Mouse (Mus musculus) MEL (cell line): ENCODE measurements at regions not wholly inside any gene's neighbourhood (a gene's known extent, or its start where the extent isn't known, plus 50 kb on each side); places are given as distances from the start of the nearest gene placed in this dataset.

Experiments used
- DNase-seq: peaks from one replicate; pipeline ENCODE4 v3.0.0; 2011; ENCODE audit warnings: low read depth, low spot score
- H3K27ac ChIP-seq: 2 replicates; pipeline ENCODE4 v1.5.1; 2012; ENCODE audit warnings: low read depth, mild to moderate bottlenecking, control low read depth, low read length, moderate library complexity; ENCODE audit not compliant: control insufficient read depth
- H3K27me3 ChIP-seq, 2 experiments: fragments of 150-350 bp in 1 of 2; sonication (generic) in 1 of 2; 2 replicates each; pipeline ENCODE4 v1.6.1; 2012; ENCODE audit warnings: low read length in 2 of 2, mild to moderate bottlenecking in 2 of 2, improper control_type of control experiment in 1 of 2, moderate library complexity in 1 of 2; ENCODE audit not compliant: insufficient read depth in 2 of 2, control insufficient read depth in 1 of 2
- H3K36me3 ChIP-seq, 2 experiments: 2 replicates each; pipeline ENCODE4 v1.6.1; 2012 to 2014; ENCODE audit warnings: low read length in 2 of 2, improper control_type of control experiment in 1 of 2, inconsistent platforms in 1 of 2, mild to moderate bottlenecking in 1 of 2; ENCODE audit not compliant: insufficient read depth in 2 of 2, control insufficient read depth in 1 of 2
- H3K4me1 ChIP-seq, 2 experiments: fragments of 150-350 bp in 1 of 2; sonication (generic) in 1 of 2; 2 replicates each; pipeline ENCODE4 v1.6.1; 2012; ENCODE audit warnings: low read length in 2 of 2, improper control_type of control experiment in 1 of 2, mild to moderate bottlenecking in 1 of 2; ENCODE audit not compliant: insufficient read depth in 2 of 2, control insufficient read depth in 1 of 2
- H3K4me3 ChIP-seq, 2 experiments: fragments of 150-350 bp in 1 of 2; sonication (generic) in 1 of 2; 2 replicates each; pipeline ENCODE4 v1.5.1; 2012; ENCODE audit warnings: low read depth in 2 of 2, low read length in 2 of 2, mild to moderate bottlenecking in 2 of 2, moderate library complexity in 2 of 2, control low read depth in 1 of 2, improper control_type of control experiment in 1 of 2; ENCODE audit not compliant: control insufficient read depth in 1 of 2, insufficient read depth in 1 of 2
- H3K79me2 ChIP-seq: 2 replicates; pipeline ENCODE4 v1.6.1; 2012; ENCODE audit warnings: mild to moderate bottlenecking, low read length, moderate library complexity; ENCODE audit not compliant: control insufficient read depth, poor library complexity, insufficient read depth
- H3K9ac ChIP-seq: 2 replicates; pipeline ENCODE4 v1.6.1; 2012; ENCODE audit warnings: low read depth, mild to moderate bottlenecking, control low read depth, low read length, moderate library complexity; ENCODE audit not compliant: control insufficient read depth, poor library complexity, severe bottlenecking
- H3K9me3 ChIP-seq: fragments of 150-350 bp; sonication (generic); replicated peaks from 2 replicates; pipeline ENCODE4 v1.6.1; 2012; ENCODE audit warnings: mild to moderate bottlenecking, low read length, improper control_type of control experiment, moderate library complexity; ENCODE audit not compliant: insufficient read depth
- BHLHE40 ChIP-seq: IDR thresholded peaks from 2 replicates; pipeline ENCODE4 v1.6.1; 2012; ENCODE audit warnings: low read depth, mild to moderate bottlenecking, inconsistent platforms, low read length, improper control_type of control experiment, borderline replicate concordance
- CHD2 ChIP-seq: IDR thresholded peaks from 2 replicates; pipeline ENCODE4 v1.6.1; 2011; ENCODE audit warnings: low read length, improper control_type of control experiment
- CTCF ChIP-seq, 3 experiments: IDR thresholded peaks in 2 of 3; conservative IDR thresholded peaks in 1 of 3; 2 replicates each; pipeline ENCODE4 v1.5.1; 2011 to 2012; ENCODE audit warnings: low read length in 3 of 3, low read depth in 2 of 3, mild to moderate bottlenecking in 2 of 3, improper control_type of control experiment in 1 of 3, inconsistent platforms in 1 of 3, mixed read lengths in 1 of 3, moderate library complexity in 1 of 3; ENCODE audit not compliant: control insufficient read depth in 1 of 3, insufficient read depth in 1 of 3, poor library complexity in 1 of 3, severe bottlenecking in 1 of 3
- ELF1 ChIP-seq: IDR thresholded peaks from 2 replicates; pipeline ENCODE4 v1.6.1; 2014; ENCODE audit warnings: low read depth, mild to moderate bottlenecking, inconsistent platforms, low read length, improper control_type of control experiment, moderate library complexity
- EP300 ChIP-seq, 2 experiments: IDR thresholded peaks; 2 replicates each; pipeline ENCODE4 v1.6.1; 2011; ENCODE audit warnings: improper control_type of control experiment in 2 of 2, low read length in 2 of 2, low read depth in 1 of 2, mild to moderate bottlenecking in 1 of 2
- ETS1 ChIP-seq: IDR thresholded peaks from 2 replicates; pipeline ENCODE4 v1.6.1; 2012; ENCODE audit warnings: low read depth, mild to moderate bottlenecking, inconsistent platforms, low read length, improper control_type of control experiment, moderate library complexity
- GATA1 ChIP-seq: IDR thresholded peaks from 2 replicates; pipeline ENCODE4 v1.6.1; 2011; ENCODE audit warnings: low read depth, low read length, improper control_type of control experiment
- HCFC1 ChIP-seq: IDR thresholded peaks from 2 replicates; pipeline ENCODE4 v1.6.1; 2012; ENCODE audit warnings: low read depth, mild to moderate bottlenecking, inconsistent platforms, low read length, improper control_type of control experiment, moderate library complexity
- MAX ChIP-seq: IDR thresholded peaks from 2 replicates; pipeline ENCODE4 v1.6.1; 2011; ENCODE audit warnings: low read length, improper control_type of control experiment
- MAZ ChIP-seq: IDR thresholded peaks from 2 replicates; pipeline ENCODE4 v1.6.1; 2012; ENCODE audit warnings: low read depth, mild to moderate bottlenecking, inconsistent platforms, low read length, improper control_type of control experiment
- MXI1 ChIP-seq: IDR thresholded peaks from 2 replicates; pipeline ENCODE4 v1.6.1; 2011; ENCODE audit warnings: mild to moderate bottlenecking, low read depth, low read length, improper control_type of control experiment
- MYB ChIP-seq: IDR thresholded peaks from 2 replicates; pipeline ENCODE4 v1.6.1; 2011; ENCODE audit warnings: mild to moderate bottlenecking, low read depth, low read length, improper control_type of control experiment
- MYC ChIP-seq: IDR thresholded peaks from 2 replicates; pipeline ENCODE4 v1.6.1; 2011; ENCODE audit warnings: low read depth, mild to moderate bottlenecking, low read length, improper control_type of control experiment, moderate library complexity
- NELFE ChIP-seq: IDR thresholded peaks from 2 replicates; pipeline ENCODE4 v1.6.1; 2011; ENCODE audit warnings: low read depth, low read length, improper control_type of control experiment
- POLR2A ChIP-seq, 2 experiments: IDR thresholded peaks; 2 replicates each; pipeline ENCODE4 v1.6.1; 2011 to 2012; ENCODE audit warnings: low read length in 2 of 2, mild to moderate bottlenecking in 2 of 2, control low read depth in 1 of 2, improper control_type of control experiment in 1 of 2, low read depth in 1 of 2, moderate library complexity in 1 of 2; ENCODE audit not compliant: control insufficient read depth in 1 of 2, insufficient read depth in 1 of 2, poor library complexity in 1 of 2
- RAD21 ChIP-seq: IDR thresholded peaks from 2 replicates; pipeline ENCODE4 v1.6.1; 2011; ENCODE audit warnings: mild to moderate bottlenecking, low read depth, low read length, improper control_type of control experiment
- RCOR1 ChIP-seq: IDR thresholded peaks from 2 replicates; pipeline ENCODE4 v1.6.1; 2012; ENCODE audit warnings: low read depth, mild to moderate bottlenecking, inconsistent platforms, low read length, improper control_type of control experiment
- SIN3A ChIP-seq: IDR thresholded peaks from 2 replicates; pipeline ENCODE4 v1.6.1; 2012; ENCODE audit warnings: low read length, improper control_type of control experiment, inconsistent platforms
- TBP ChIP-seq: IDR thresholded peaks from 2 replicates; pipeline ENCODE4 v1.8.0; 2011; ENCODE audit warnings: low read depth, low read length, improper control_type of control experiment
- TCF12 ChIP-seq: IDR thresholded peaks from 2 replicates; pipeline ENCODE4 v1.6.1; 2014; ENCODE audit warnings: low read depth, mild to moderate bottlenecking, inconsistent platforms, low read length, improper control_type of control experiment, moderate library complexity
- UBTF ChIP-seq: IDR thresholded peaks from 2 replicates; pipeline ENCODE4 v1.6.1; 2012; ENCODE audit warnings: low read depth, mild to moderate bottlenecking, inconsistent platforms, low read length, improper control_type of control experiment, moderate library complexity, borderline replicate concordance; ENCODE audit not compliant: insufficient read depth
- USF1 ChIP-seq: IDR thresholded peaks from 2 replicates; pipeline ENCODE4 v1.6.1; 2014; ENCODE audit warnings: low read depth, mild to moderate bottlenecking, inconsistent platforms, low read length, improper control_type of control experiment, moderate library complexity
- USF2 ChIP-seq, 2 experiments: IDR thresholded peaks; 2 replicates each; pipeline ENCODE4 v1.6.1; 2011 to 2012; ENCODE audit warnings: improper control_type of control experiment in 2 of 2, low read length in 2 of 2, borderline replicate concordance in 1 of 2, inconsistent platforms in 1 of 2, low read depth in 1 of 2, mild to moderate bottlenecking in 1 of 2; ENCODE audit not compliant: insufficient read depth in 1 of 2
- ZC3H11A ChIP-seq: IDR thresholded peaks from 2 replicates; pipeline ENCODE4 v1.6.1; 2012; ENCODE audit warnings: low read depth, mild to moderate bottlenecking, inconsistent platforms, low read length, improper control_type of control experiment
- ZMIZ1 ChIP-seq: IDR thresholded peaks from 2 replicates; pipeline ENCODE4 v1.6.1; 2012; ENCODE audit warnings: low read depth, mild to moderate bottlenecking, inconsistent platforms, low read length, improper control_type of control experiment, moderate library complexity

GRCm38 (mm10) chr16:30691964-30692363, 92.4 kb downstream of the Fam43a start:
- Histone ChIP-seq H3K9me3 (no peaks in the 10 kb centered on the region), H3K27me3 (no peaks in the 10 kb centered on the region), H3K79me2 (no peaks in the 10 kb centered on the region), H3K4me1 (peaks cover 20 to 38% of the 10 kb centered on the region in 2 experiments), H3K27ac (peak overlapping the region; percentile 84)
- DNase-seq, result peak; percentile 91
- TF ChIP-seq ZMIZ1, result no peak
- TF ChIP-seq EP300 (IDR thresholded peaks at IDR 0.05; ENCODE audit: low read depth in 1 of 2, low read length in 2 of 2), result peak; percentile 62 to 89
- peak; percentile 75 for TF ChIP-seq TCF12
- TF ChIP-seq RCOR1, result peak; percentile 77
- TF ChIP-seq ELF1, result peak; percentile 50
- TF ChIP-seq HCFC1, result peak; percentile 64; the same call in 1 of the 2 replicates
- no peak for TF ChIP-seq CHD2
- peak; percentile 96 for TF ChIP-seq MAX
- peak; percentile 60 for TF ChIP-seq TBP
- no peak for TF ChIP-seq MAZ
- TF ChIP-seq POLR2A (IDR thresholded peaks at IDR 0.05; ENCODE audit: control insufficient read depth in 1 of 2, insufficient read depth in 1 of 2, low read depth in 1 of 2, low read length in 2 of 2, poor library complexity in 1 of 2), result peak; percentile 17 to 53; a peak in 1 of 4 replicates
- TF ChIP-seq GATA1, result peak; percentile 67
- 0 out of 4 replicates have a peak, but pooled peaks of 1 of the 2 experiments have one; percentile 39 for TF ChIP-seq USF2 (IDR thresholded peaks at IDR 0.05; ENCODE audit: borderline replicate concordance in 1 of 2, insufficient read depth in 1 of 2, low read depth in 1 of 2, low read length in 2 of 2)
- TF ChIP-seq USF1, result peak; percentile 87
- peak; percentile 79 for TF ChIP-seq MYB
- no peak for TF ChIP-seq CTCF (IDR thresholded peaks at IDR 0.05 in 2 of 3, conservative IDR thresholded peaks at IDR 0.05 in 1 of 3; ENCODE audit: control insufficient read depth in 1 of 3, insufficient read depth in 1 of 3, low read depth in 2 of 3, low read length in 3 of 3, poor library complexity in 1 of 3, severe bottlenecking in 1 of 3)
- TF ChIP-seq ZC3H11A, result no peak
- peak; percentile 57 for TF ChIP-seq NELFE
- no peak for TF ChIP-seq RAD21
- peak; percentile 73 for TF ChIP-seq SIN3A
- TF ChIP-seq UBTF, result no peak
- peak; percentile 92 for TF ChIP-seq BHLHE40
- peak; percentile 95 for TF ChIP-seq MYC
- peak; percentile 90 for TF ChIP-seq ETS1
- peak; percentile 90 for TF ChIP-seq MXI1
- TF ChIP-seq, all 39 proteins: peak for 18
- Histone ChIP-seq H3K36me3 (peaks cover 0 to 20% of the 10 kb centered on the region in 2 experiments; a peak in 2 of 4 replicates), H3K9ac (peak overlapping the region; percentile 39), H3K4me3 (peak overlapping the region; percentile 30 to 51)
